Mouse (Mus musculus) cerebellum, postnatal 36 days (tissue): ENCODE results near the gene Atcay.
"Not testable (repeated sequence)": the region's sequence is repeated elsewhere in the genome, so short reads cannot be mapped to it uniquely, and the experiment has no call there.

Experiments used
- DNase-seq, 2 experiments: peaks; one replicate each; pipeline ENCODE4 v3.0.0; 2021 to 2022; ENCODE audit warnings: mixed read lengths in 2 of 2

The Atcay gene

GRCm38 (mm10) chr10:81242021-81242420 is 11.4 kb upstream of the Atcay start:
- DNase-seq, result peak in 1 of 2 experiments; percentile 1

- DNase-seq, result peak; percentile 63 to 68
Observed at GRCm38 (mm10) chr10:81240876-81241275, 10.2 kb upstream of the Atcay start.

- peak in 1 of 2 experiments; percentile 2 for DNase-seq
Observed at GRCm38 (mm10) chr10:81238618-81239017, 8.0 kb upstream of the Atcay start.

DNA sequence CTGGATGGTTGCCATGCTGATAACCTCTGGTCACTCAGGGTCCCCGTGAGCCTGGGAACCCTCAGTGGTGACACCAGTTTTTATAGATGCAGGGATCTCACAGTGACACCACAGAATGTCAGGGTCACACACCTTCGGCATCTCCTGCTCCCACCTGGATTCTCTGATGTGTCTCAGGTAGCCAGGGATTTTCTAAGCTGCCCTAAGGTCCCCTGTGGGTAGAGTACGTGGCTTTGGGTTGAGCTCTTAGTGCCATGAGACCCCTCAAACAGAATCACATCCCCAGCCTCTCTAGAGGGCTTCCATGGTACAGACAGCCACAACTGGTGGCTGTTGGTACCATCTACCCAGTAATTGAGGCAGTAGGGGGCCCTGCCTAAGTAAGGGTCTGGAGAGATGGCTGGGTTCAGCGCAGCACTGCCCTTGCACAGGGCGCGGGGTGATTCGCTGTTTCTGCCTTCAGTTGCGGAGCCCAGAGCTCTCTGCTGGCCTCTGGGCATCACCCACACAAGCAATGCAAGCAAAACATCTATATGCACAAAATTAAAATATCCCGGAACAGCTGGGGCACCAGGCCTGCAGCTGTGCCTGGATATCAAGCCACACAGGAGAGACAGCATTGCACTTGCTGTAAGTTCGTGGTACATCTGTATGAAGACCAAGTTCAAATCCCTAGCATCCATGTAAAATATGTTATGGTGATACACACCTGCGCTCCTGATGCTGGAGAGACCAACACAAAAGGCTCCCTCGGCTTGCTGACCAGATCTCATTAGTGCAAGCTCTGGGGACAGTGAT is 6.0 kb upstream of the Atcay start:
- DNase-seq, result no peak

DNA sequence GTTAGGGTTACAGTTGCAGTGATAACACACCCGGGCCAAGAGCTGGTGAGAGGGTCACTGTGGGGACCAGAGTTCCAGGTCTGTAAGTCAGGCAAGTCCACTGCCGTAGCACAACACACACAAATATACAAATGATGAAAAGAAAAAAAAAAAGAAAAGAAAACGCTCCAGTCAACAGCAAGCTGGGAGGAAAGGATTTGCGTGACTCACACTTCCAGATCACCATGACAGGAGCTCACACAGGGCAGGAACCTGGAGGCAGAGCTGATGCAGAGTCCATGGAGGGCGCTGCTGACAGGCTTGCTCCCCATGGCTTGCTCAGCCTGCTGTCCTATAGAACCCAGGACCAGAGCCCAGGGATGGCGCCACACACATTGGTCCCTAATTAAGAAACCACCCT is 3.6 kb upstream of the Atcay start:
- DNase-seq, result no peak

DNA sequence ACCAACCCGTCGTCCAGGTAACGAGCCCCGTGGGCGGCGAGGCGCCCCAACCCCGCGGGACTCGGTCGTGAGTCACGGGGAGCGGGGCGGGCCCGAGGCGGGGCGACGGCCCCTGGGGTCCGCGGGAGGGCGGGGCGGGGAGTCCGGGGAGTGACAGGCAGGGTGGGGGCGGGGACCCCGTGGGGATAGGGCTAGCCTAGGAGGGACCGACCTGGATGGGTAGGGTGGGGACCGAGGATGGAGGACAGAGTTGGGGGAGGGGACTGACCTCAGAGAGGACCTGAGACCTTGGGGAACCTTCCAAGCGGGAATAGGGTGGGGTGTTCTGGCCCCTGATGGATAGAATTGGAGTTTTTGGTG is 2.6 kb upstream of the Atcay start:
- DNase-seq, result no peak

DNA sequence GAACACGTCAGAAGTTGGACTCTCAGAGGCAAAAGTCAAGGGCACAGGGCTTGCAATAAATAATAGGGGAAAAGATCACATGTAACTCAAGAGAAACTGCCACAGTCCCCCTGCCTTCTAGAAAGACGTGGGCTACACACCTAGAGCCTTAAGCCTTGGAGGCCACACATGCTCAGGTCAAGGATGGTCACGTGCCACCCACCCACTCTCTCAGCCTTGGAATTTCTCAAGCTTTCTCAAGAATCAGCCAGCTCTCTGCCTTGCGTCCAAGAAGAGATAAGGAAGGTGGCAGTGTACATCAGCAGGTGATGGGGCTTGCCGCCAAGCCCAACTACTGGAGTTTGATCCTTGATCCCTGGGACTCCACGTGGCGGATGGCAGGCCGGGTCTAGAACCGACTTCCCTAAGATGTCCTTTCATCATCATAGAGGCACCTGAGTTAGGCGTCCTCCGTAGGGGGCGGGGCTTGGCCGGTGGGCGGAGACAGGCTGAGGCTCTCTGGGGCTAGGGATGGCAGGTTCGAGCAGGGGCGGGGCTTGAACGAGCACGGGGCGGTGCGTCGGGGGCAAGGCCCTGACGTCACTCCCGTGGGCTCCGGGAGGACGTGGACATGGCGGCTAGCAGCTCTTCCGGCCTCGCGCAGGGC is 2.1 kb upstream of the Atcay start, which contains the start of gene Zfr2:
Gene Zfr2 (plus strand): TSS at position 576 of the 646 bp plus-strand sequence.
- peak; percentile 95 to 97 for DNase-seq

DNA sequence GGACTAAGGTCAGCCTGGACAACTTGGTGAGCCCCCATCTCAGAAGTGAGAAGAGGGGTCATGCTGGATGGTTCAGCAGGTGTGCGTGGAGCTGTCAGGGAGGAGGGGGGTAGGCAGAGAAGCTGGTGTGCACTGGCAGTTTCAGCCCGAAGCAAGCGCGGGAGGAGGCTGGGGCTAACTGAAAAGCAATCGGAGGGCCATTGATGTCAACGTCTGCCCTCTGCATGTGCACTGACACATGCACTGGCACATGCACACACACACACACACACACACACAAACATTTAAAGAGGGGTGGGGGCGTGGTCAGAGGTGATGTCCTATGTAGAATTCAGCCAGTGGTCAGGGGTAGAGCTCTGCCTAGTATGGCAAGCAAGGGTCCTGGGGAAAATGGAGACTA is 803 bp upstream of the Atcay start:
- DNase-seq, result no peak

GRCm38 (mm10) chr10:81229735-81230437 is 747 bp downstream of the Atcay start:
- peak; percentile 43 to 46 for DNase-seq

DNA sequence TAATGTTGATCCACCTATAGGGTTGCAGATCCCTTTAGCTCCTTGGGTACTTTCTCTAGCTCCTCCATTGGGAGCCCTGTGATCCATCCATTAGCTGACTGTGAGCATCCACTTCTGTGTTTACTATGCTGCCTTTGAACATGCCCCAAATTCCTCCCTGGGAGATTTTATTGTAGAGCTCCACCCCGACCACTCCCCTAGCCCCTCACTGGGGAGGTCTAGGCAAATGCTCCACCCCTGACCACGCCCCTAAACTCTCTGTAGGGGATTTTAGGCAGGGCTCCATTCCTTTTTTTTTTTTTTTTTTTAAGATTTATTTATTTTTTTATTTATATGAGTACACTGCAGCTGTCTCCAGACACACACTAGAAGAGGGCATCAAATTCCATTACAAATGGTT is 6.9 kb downstream of the Atcay start:
- DNase-seq, result not testable (repeated sequence)

GRCm38 (mm10) chr10:81221402-81222015 is 9.1 kb downstream of the Atcay start:
- DNase-seq, result no peak

- DNase-seq, result peak; percentile 76 to 79
Observed at GRCm38 (mm10) chr10:81217964-81218363, 12.7 kb downstream of the Atcay start.

- DNase-seq, result not testable (repeated sequence)
Observed at GRCm38 (mm10) chr10:81217267-81217666, 13.4 kb downstream of the Atcay start.

DNA sequence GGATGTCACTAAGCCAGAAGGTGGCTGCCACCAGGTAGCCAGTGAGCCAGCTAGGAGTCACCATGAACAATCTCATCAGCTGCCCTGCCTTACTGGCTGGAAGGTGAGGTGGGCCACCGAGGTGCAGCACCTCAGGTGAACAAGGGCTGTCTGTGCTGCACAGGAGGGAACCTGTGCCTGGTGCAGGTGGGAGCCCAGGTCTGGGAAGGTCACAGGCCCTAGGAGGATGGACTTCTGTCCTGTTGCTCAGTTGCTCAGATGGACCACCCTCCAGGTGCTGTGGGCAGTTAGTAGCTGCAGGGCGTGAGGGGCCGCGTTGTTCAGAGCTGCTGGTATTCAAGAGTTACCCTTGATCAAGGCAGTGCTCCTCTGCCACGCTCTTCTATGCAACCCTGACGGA is 13.8 kb downstream of the Atcay start:
- no peak for DNase-seq

DNA sequence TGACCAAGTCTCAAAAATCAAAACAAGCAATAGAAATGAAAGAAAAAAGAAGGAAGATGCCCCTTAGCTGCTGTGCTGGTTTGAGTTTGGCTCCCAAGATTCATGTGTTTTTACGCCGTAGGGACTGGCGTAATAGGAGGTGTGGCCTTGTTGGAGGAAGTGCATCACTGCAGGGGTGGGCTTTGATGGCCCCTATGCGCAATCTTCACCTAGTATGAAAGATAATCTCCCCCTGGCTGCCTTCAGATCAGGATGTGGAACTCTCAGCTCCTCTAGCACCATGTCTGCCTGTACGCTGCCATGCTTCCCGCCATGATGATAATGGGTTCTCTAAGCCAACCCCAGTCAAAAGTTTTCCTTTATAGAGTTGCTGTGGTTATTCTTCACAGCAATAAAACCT is 14.4 kb downstream of the Atcay start:
- DNase-seq, result no peak

- no peak for DNase-seq
Observed at GRCm38 (mm10) chr10:81210154-81210553, 20.5 kb downstream of the Atcay start.

GRCm38 (mm10) chr10:81204137-81204536 is 26.5 kb downstream of the Atcay start:
- DNase-seq, result no peak

DNA sequence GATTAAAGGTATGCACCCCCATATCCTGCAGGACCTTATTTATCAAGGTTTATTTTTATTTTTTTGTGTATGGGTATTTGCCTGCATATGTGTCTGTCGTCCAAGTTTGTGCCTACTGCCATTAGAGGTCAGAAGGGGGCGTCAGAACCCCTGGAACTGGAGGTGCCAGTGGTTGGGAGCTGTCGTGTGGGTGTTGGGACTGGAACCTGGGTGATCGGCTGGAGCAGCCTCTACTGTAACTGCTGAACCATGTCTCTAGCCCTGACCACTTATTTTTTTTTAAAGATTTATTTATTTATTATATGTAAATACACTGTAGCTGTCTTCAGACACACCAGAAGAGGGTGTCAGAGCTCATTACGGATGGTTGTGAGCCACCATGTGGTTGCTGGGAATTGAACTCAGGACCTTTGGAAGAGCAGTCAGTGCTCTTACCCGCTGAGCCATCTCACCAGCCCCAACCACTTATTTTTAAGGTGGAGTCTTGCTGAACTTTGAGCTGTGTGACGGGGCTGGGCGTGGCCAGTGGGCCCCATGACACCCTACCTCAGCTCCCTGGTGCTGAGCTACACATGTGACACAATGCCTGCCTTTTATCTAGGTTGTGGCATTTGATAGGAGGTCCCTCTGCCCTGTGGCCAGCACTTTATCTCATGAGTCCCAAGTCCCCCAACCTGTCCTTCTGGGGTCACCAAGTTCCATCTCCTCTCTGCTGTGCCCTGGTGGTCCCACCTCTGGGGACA is 27.5 kb downstream of the Atcay start:
- no peak for DNase-seq

GRCm38 (mm10) chr10:81201807-81202758 is 28.6 kb downstream of the Atcay start, which contains the start of gene Nmrk2:
Gene Nmrk2 (minus strand): TSS chr10:81202051.
- DNase-seq, result no peak

- DNase-seq, result no peak
Observed at GRCm38 (mm10) chr10:81200605-81201287, 29.9 kb downstream of the Atcay start.

DNA sequence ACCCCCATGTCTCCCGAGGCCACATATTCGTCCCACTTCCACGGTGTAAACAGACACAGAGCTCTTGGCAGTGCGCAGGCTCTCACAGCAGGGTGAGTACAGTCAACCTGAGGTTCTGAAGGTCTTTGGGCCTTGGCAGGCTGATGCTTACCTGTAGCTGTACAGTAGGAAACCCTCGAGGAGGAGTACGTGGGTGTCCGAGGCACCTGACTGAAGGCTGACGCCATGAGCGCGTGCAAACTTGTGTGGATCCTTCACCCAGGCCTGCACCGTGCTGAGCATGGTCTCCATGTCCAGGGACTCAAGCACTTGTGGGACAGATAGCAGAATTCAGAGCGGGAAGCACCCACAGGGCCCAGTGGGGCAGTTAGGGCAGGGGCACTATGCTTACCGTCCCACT is 30.5 kb downstream of the Atcay start:
- DNase-seq, result no peak
